Mouse (Mus musculus): Measurements from ENCODE around the gene Tesk1. TPM values are rescaled to one million over a fixed set of nuclear protein-coding genes. Genes with fewer than 3 reads are reported as not detected.

The Tesk1 gene
- polyA plus RNA-seq, 1 experiment from 2014 or later, result 5.0 TPM

DNA sequence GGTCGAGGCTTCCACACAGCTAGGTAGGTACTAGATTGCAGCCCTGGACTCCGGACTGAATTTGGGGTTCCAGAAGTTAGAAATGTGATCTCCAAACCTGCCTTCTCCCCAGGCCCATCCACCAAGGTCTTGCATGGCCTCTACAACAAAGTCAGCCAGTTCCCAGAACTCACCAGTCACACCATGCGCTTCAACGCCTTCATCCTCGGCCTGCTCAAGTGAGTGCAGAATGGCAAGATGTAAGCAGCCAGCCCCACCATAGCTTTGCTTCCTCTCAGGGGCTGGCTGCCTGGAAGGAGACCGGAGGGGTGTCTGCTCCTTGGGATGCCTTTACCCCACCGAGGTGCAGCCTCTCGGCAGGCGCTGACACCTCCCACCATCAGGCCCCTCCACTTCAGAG is 17.7 kb upstream of the Tesk1 start:
- Histone ChIP-seq H3K36me3 (ENCODE audit: control insufficient read depth, insufficient read depth, low read length) (peaks cover 17% of the 10 kb centered on the region), H3K9me3 (replicated peaks; ENCODE audit: control insufficient read depth, low read length) (no peaks in the 10 kb centered on the region), H3K9ac (ENCODE audit: low read depth, low read length) (no peak overlapping the region), H3K4me1 (ENCODE audit: control insufficient read depth, insufficient read depth, low read length) (peaks cover 15% of the 10 kb centered on the region), H3K27ac (ENCODE audit: low read depth, low read length) (no peak overlapping the region), H3K4me3 (ENCODE audit: low read depth, low read length) (no peak overlapping the region), H3K27me3 (ENCODE audit: control insufficient read depth, insufficient read depth, low read length) (peaks cover 59% of the 10 kb centered on the region), H3K4me2 (no peak overlapping the region)
- 81% methylated on average over 9 of the region's 9 CpGs for WGBS (ENCODE audit: insufficient replicate concordance)
- no peak for ATAC-seq (replicated peaks; ENCODE audit: insufficient number of reproducible peaks, low FRiP score, low TSS enrichment)

DNA sequence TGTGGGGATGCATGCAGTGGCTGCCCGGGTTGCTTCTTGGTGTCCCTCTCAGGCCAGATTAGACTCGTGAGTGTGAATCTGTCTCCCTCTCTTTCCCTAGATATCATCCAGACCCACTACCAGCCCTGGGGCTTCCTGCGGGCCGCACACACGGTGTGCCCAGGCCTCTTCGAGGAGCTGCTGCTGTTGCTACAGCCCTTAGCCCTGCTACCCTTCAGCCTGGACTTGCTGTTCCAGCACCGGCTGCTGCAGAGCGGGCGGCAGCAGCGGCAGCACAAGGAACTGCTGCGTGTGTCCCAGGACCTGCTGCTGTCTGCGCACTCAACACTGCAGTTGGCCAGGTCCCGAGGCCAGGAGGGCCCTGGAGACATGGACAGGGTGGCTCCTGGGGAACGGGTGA is 16.5 kb upstream of the Tesk1 start:
- H3K27ac ChIP-seq (ENCODE audit: low read depth, low read length), result no peak overlapping the region
- H3K9me3 ChIP-seq (replicated peaks; ENCODE audit: control insufficient read depth, low read length), result no peaks in the 10 kb centered on the region
- peak overlapping the region; percentile 36 for H3K4me2 ChIP-seq
- H3K27me3 ChIP-seq (ENCODE audit: control insufficient read depth, insufficient read depth, low read length), result peaks cover 65% of the 10 kb centered on the region
- peaks cover 17% of the 10 kb centered on the region for H3K36me3 ChIP-seq (ENCODE audit: control insufficient read depth, insufficient read depth, low read length)
- WGBS (ENCODE audit: insufficient replicate concordance), result 25% methylated on average over 14 of the region's 14 CpGs
- peaks cover 15% of the 10 kb centered on the region for H3K4me1 ChIP-seq (ENCODE audit: control insufficient read depth, insufficient read depth, low read length)
- ATAC-seq (replicated peaks; ENCODE audit: insufficient number of reproducible peaks, low FRiP score, low TSS enrichment), result no peak
- no peak overlapping the region; the same call in 1 of the 2 replicates for H3K9ac ChIP-seq (ENCODE audit: low read depth, low read length)
- 0 out of 2 replicates have a peak overlapping the region, but pooled peaks have one; percentile 17 for H3K4me3 ChIP-seq (ENCODE audit: low read depth, low read length)

DNA sequence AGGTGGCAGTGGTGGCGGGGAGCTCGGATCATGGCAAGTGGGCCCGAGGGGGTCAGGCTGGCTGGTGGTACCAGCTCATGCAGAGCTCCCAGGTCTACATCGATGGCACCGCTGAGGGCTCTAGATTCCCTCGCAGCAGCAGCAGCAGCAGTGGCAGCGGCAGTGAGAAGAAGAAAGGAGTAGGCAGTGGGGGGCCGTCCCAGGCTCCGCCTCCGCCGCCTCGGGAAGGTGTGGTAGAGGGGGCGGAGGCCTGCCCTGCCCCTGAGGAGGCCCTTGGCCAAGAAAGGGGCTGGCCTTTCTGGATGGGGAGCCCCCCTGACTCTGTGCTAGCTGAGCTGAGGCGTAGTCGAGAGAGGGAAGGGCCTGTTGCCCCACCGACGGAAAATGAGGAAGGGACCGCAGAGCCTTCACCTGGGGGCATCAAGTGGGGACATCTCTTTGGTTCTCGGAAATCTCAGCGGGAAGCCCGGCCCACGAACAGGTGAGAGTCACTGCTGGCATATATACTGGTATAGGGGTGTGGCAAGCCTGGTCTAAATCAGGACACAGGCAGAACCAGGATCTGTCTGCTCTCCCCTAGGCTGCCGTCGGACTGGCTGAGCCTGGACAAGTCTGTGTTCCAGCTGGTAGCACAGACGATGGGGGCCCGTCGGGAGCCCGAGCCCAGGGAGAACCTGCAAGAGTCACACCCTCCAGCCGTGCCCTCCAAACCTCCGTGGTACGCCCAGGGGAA is 15.9 kb upstream of the Tesk1 start:
- ATAC-seq (replicated peaks; ENCODE audit: insufficient number of reproducible peaks, low FRiP score, low TSS enrichment), result no peak
- peaks cover 17% of the 10 kb centered on the region for H3K36me3 ChIP-seq (ENCODE audit: control insufficient read depth, insufficient read depth, low read length)
- 27% methylated on average over 31 of the region's 31 CpGs for WGBS (ENCODE audit: insufficient replicate concordance)
- H3K27ac ChIP-seq (ENCODE audit: low read depth, low read length), result no peak overlapping the region
- H3K9ac ChIP-seq (ENCODE audit: low read depth, low read length), result no peak overlapping the region; the same call in 1 of the 2 replicates
- H3K4me3 ChIP-seq (ENCODE audit: low read depth, low read length), result 0 out of 2 replicates have a peak overlapping the region, but pooled peaks have one; percentile 17
- no peaks in the 10 kb centered on the region for H3K9me3 ChIP-seq (replicated peaks; ENCODE audit: control insufficient read depth, low read length)
- H3K4me2 ChIP-seq, result peak overlapping the region; percentile 36
- H3K27me3 ChIP-seq (ENCODE audit: control insufficient read depth, insufficient read depth, low read length), result peaks cover 65% of the 10 kb centered on the region
- peaks cover 15% of the 10 kb centered on the region for H3K4me1 ChIP-seq (ENCODE audit: control insufficient read depth, insufficient read depth, low read length)

DNA sequence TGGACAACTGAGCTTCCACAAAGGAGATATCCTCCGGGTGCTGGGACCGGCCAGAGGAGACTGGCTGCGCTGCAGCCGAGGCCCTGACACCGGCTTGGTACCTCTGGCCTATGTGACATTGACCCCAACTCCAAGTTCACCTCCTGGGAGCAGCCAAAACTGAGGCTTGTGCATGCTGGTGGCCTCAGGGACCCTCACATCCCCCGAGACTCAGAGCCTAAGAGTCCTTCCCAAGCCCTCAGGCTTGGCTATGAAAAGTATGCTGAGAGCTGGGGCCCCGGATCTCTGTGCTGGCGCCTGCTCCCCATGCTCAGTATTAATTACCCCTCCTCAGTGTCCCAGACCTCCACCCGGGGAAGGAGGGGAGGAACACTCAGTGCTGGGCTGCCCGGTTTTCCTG is 15.3 kb upstream of the Tesk1 start:
- H3K9me3 ChIP-seq (replicated peaks; ENCODE audit: control insufficient read depth, low read length), result no peaks in the 10 kb centered on the region
- peaks cover 17% of the 10 kb centered on the region for H3K36me3 ChIP-seq (ENCODE audit: control insufficient read depth, insufficient read depth, low read length)
- H3K4me1 ChIP-seq (ENCODE audit: control insufficient read depth, insufficient read depth, low read length), result peaks cover 15% of the 10 kb centered on the region
- no peak overlapping the region for H3K9ac ChIP-seq (ENCODE audit: low read depth, low read length)
- no peak overlapping the region for H3K4me3 ChIP-seq (ENCODE audit: low read depth, low read length)
- WGBS (ENCODE audit: insufficient replicate concordance), result 55% methylated on average over 10 of the region's 10 CpGs
- H3K27ac ChIP-seq (ENCODE audit: low read depth, low read length), result no peak overlapping the region
- no peak for ATAC-seq (replicated peaks; ENCODE audit: insufficient number of reproducible peaks, low FRiP score, low TSS enrichment)
- H3K4me2 ChIP-seq, result no peak overlapping the region
- H3K27me3 ChIP-seq (ENCODE audit: control insufficient read depth, insufficient read depth, low read length), result peaks cover 65% of the 10 kb centered on the region

DNA sequence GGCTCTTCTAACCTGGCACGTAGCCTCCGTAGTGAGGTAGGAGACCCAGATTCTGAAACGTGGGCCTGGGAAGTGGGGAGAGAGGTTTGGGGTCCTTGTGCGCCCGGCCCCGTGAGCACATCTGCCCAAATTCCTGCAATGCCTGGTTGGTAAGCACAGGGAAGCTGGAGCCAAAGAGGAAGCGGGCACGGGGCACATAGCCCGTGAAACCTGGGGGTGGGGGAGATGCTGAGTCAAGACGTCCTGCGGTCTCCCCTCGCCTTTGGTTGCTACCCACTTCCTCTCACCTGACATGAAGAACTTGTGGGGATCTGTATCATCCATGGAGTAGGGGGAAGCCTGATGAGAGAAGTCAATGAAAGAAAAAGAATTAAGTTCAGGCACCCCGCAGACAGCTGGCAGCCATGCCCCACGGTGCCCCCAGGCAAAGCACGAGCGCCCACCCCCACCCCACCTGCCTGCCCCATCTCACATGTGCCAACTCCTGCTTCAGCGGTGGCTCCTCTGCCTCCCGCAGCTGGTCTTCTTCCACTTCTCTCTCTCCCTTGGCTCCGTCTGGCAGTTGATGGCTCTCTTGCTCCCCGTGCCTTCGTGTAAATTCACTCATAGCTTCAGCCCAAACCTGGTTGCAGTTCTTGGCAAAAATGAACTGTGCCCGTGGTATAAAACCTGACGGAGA is 14.1 kb upstream of the Tesk1 start:
- Histone ChIP-seq H3K27me3 (ENCODE audit: control insufficient read depth, insufficient read depth, low read length) (peaks cover 62% of the 10 kb centered on the region), H3K9ac (ENCODE audit: low read depth, low read length) (0 out of 2 replicates have a peak overlapping the region, but pooled peaks have one; percentile 22), H3K4me2 (no peak overlapping the region; the same call in 1 of the 2 replicates), H3K4me3 (ENCODE audit: low read depth, low read length) (no peak overlapping the region), H3K27ac (ENCODE audit: low read depth, low read length) (no peak overlapping the region), H3K9me3 (replicated peaks; ENCODE audit: control insufficient read depth, low read length) (no peaks in the 10 kb centered on the region), H3K4me1 (ENCODE audit: control insufficient read depth, insufficient read depth, low read length) (peaks cover 15% of the 10 kb centered on the region), H3K36me3 (ENCODE audit: control insufficient read depth, insufficient read depth, low read length) (peaks cover 15% of the 10 kb centered on the region)
- ATAC-seq (replicated peaks; ENCODE audit: insufficient number of reproducible peaks, low FRiP score, low TSS enrichment), result no peak
- WGBS (ENCODE audit: insufficient replicate concordance), result 20% methylated on average over 23 of the region's 23 CpGs

DNA sequence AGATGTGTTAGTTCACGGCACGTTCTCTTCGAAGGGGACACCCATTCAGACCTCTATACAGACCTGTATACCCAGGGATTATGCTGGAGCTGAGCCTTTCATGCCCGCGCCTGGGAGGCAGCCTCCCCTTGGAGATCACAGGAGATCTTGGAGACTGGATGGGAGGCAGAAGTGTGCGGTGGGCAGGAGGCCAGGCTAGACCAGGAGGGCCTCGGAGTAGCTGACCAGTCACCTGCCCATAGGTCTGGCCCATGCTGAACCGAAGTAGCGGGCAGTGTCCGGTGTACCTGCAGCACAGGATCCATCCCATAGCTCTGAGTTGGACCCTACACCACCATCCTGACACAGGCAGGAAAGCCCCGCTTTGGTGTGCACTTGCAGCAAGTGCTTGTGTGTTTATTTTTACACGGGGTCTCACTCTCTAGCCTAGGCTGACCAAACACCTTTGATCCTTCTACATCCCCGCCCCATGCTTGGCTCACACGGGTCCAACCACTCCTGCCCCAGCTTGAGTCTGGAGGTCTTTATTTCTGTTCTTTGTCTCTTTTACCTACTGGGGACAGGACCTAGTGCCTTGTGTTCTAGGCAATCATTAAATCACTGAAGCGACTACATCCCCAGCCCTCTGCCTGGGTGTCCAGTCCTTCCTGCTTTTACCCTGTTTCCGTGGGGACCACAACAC is 13.4 kb upstream of the Tesk1 start:
- peaks cover 15% of the 10 kb centered on the region for H3K4me1 ChIP-seq (ENCODE audit: control insufficient read depth, insufficient read depth, low read length)
- peaks cover 59% of the 10 kb centered on the region for H3K27me3 ChIP-seq (ENCODE audit: control insufficient read depth, insufficient read depth, low read length)
- no peak overlapping the region for H3K27ac ChIP-seq (ENCODE audit: low read depth, low read length)
- ATAC-seq (replicated peaks; ENCODE audit: insufficient number of reproducible peaks, low FRiP score, low TSS enrichment), result 0 out of 2 replicates have a peak, but pooled peaks have one; percentile 6
- peaks cover 11% of the 10 kb centered on the region for H3K36me3 ChIP-seq (ENCODE audit: control insufficient read depth, insufficient read depth, low read length)
- 26% methylated on average over 16 of the region's 16 CpGs for WGBS (ENCODE audit: insufficient replicate concordance)
- peak overlapping the region; percentile 39; the same call in 1 of the 2 replicates for H3K9ac ChIP-seq (ENCODE audit: low read depth, low read length)
- H3K9me3 ChIP-seq (replicated peaks; ENCODE audit: control insufficient read depth, low read length), result no peaks in the 10 kb centered on the region
- H3K4me2 ChIP-seq, result peak overlapping the region; percentile 52
- no peak overlapping the region for H3K4me3 ChIP-seq (ENCODE audit: low read depth, low read length)

DNA sequence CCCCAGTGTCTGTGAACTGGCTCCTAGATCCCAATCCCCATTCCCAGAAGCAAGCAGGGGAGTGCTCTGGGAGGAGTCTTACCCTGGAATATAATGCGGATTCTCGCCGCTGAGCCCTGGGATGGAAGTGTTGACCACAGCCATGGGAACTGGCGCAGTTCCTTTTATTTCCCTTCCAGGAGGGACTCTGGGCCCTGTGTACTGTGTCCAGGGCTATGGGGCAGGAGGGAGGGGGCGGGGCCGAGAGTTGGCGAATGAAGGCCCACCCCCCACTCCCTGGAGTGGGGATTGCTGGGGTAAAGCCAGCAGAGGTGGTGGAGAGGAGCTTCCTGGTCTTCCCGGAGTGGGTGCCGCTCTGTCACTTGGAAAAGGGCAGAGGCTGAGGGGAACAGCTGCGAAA is 12.8 kb upstream of the Tesk1 start, which contains the start of gene Fam166b:
Fam166b (minus strand) TSS at position 189 of the 400 bp plus-strand sequence.
- H3K27me3 ChIP-seq (ENCODE audit: control insufficient read depth, insufficient read depth, low read length), result peaks cover 53% of the 10 kb centered on the region
- no peak within 1 kb of the TSS for H3K27ac ChIP-seq (ENCODE audit: low read depth, low read length)
- WGBS (ENCODE audit: insufficient replicate concordance), result 10% methylated on average over 10 of the region's 10 CpGs
- H3K4me3 ChIP-seq (ENCODE audit: low read depth, low read length), result no peak within 1 kb of the TSS
- no peaks in the 10 kb centered on the region for H3K9me3 ChIP-seq (replicated peaks; ENCODE audit: control insufficient read depth, low read length)
- H3K4me2 ChIP-seq, result peak within 1 kb of the TSS; percentile 52
- peak within 1 kb of the TSS; percentile 39; the same call in 1 of the 2 replicates for H3K9ac ChIP-seq (ENCODE audit: low read depth, low read length)
- H3K36me3 ChIP-seq (ENCODE audit: control insufficient read depth, insufficient read depth, low read length), result peaks cover 9% of the 10 kb centered on the region
- H3K4me1 ChIP-seq (ENCODE audit: control insufficient read depth, insufficient read depth, low read length), result peaks cover 15% of the 10 kb centered on the region
- ATAC-seq (replicated peaks; ENCODE audit: insufficient number of reproducible peaks, low FRiP score, low TSS enrichment), result no peak

DNA sequence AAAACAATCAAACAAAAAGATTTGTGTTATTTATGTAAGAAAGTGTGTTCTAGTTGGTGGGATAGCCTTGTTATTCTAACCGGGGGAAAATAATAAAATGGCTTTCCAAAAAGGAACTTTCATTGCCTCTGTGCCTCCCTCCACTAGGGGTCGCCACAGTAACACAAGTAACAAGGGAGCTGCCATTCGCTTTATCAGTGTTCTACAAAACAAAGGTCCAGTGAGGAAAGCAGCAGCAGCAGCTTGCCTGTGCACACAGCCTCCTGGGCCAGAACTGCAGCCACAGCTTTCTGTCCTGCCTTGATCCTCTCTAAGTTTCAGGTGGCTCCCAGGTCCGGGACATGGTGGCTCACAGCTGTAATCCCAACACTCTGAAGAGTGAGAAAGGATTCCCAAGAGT is 10.0 kb upstream of the Tesk1 start:
- no peak overlapping the region for H3K27ac ChIP-seq (ENCODE audit: low read depth, low read length)
- no peaks in the 10 kb centered on the region for H3K9me3 ChIP-seq (replicated peaks; ENCODE audit: control insufficient read depth, low read length)
- ATAC-seq (replicated peaks; ENCODE audit: insufficient number of reproducible peaks, low FRiP score, low TSS enrichment), result no peak
- H3K9ac ChIP-seq (ENCODE audit: low read depth, low read length), result no peak overlapping the region
- WGBS (ENCODE audit: insufficient replicate concordance), result 9% methylated on average over 4 of the region's 4 CpGs
- H3K36me3 ChIP-seq (ENCODE audit: control insufficient read depth, insufficient read depth, low read length), result peaks cover 3% of the 10 kb centered on the region; the same call in 1 of the 2 replicates
- H3K27me3 ChIP-seq (ENCODE audit: control insufficient read depth, insufficient read depth, low read length), result peaks cover 25% of the 10 kb centered on the region
- H3K4me2 ChIP-seq, result no peak overlapping the region
- no peak overlapping the region for H3K4me3 ChIP-seq (ENCODE audit: low read depth, low read length)
- H3K4me1 ChIP-seq (ENCODE audit: control insufficient read depth, insufficient read depth, low read length), result peaks cover 6% of the 10 kb centered on the region; the same call in 1 of the 2 replicates

Data from heart, embryonic 11.5 days (tissue).